Comparison of ENCODE assay signal across 10 mouse cellular contexts in genomic region chrY:808991-809661, GRCm38 (mm10). TPM values are rescaled to one million over a fixed set of nuclear protein-coding genes. Genes with fewer than 3 reads are reported as not detected.
DNase-seq lines count a peak whose midpoint lies in the region; ATAC-seq and TF ChIP-seq lines count a peak whose summit lies in the region.
"Had no signal": no experiment of that assay in that cellular context is flagged by ENCODE, and none has a peak within 500 bp of the region (broad histone marks: within the 10 kb centered on the region; RNA-seq: fewer than 3 reads in every experiment).

No protein-coding gene starts in this region.

- ATAC-seq in forebrain, embryonic 11.5 days (replicated peaks; ENCODE audit: low FRiP score): peak; percentile 98
- ATAC-seq in intestine, embryonic 15.5 days: peak; percentile 85
- no peak for ATAC-seq in granulocyte monocyte progenitor cell, adult 5-6 weeks (replicated peaks; ENCODE audit: poor library complexity, severe bottlenecking)
- ATAC-seq: Patski had no signal

- no peaks in the 10 kb centered on the region for H3K36me3 ChIP-seq in forebrain, embryonic 11.5 days (ENCODE audit: control insufficient read depth, insufficient read depth, low read length)
- no peaks in the 10 kb centered on the region for H3K36me3 ChIP-seq in intestine, embryonic 15.5 days

- H3K4me3 ChIP-seq in lung, adult 2 months (replicated peaks; ENCODE audit: extremely low read depth, low read depth, low read length): peak overlapping the region; percentile 48
- no peak overlapping the region for H3K4me3 ChIP-seq in forebrain, embryonic 11.5 days (ENCODE audit: low read depth, low read length)
- H3K4me3 ChIP-seq in intestine, embryonic 15.5 days (replicated peaks): peak overlapping the region; percentile 12; the same call in 1 of the 2 replicates

- H3K4me1 ChIP-seq in lung, adult 2 months (ENCODE audit: control insufficient read depth, insufficient read depth, low read length): no peaks in the 10 kb centered on the region; the same call in 1 of the 2 replicates
- no peaks in the 10 kb centered on the region for H3K4me1 ChIP-seq in forebrain, embryonic 11.5 days (replicated peaks; ENCODE audit: control insufficient read depth, insufficient read depth, low read length)
- no peaks in the 10 kb centered on the region for H3K4me1 ChIP-seq in intestine, embryonic 15.5 days (replicated peaks)

- DNase-seq in lung, adult 2 months: peak; percentile 2
- no peak for DNase-seq in lung, postnatal 36 days
- peak; percentile 73 for DNase-seq in forebrain, embryonic 11.5 days (ENCODE audit: low spot score)
- peak; percentile 82 for DNase-seq in mesoderm, embryonic 11.5 days (ENCODE audit: low read depth, low spot score)
- peak; percentile 16 for DNase-seq in yolk sac, embryonic 10.5 days (ENCODE audit: low spot score)
- no peak for DNase-seq in cerebellum, postnatal 36 days

- H3K27ac ChIP-seq in forebrain, embryonic 11.5 days (ENCODE audit: low read depth, low read length): no peak overlapping the region
- no peak overlapping the region for H3K27ac ChIP-seq in intestine, embryonic 15.5 days

- TF ChIP-seq POLR2A in lung, adult 2 months (IDR thresholded peaks at IDR 0.05; ENCODE audit: borderline replicate concordance, extremely low read depth, low read depth, low read length): no peak

- H3K4me2 ChIP-seq in forebrain, embryonic 11.5 days (ENCODE audit: low read depth, low read length, severe bottlenecking): peak overlapping the region; percentile 29; the same call in 1 of the 2 replicates
- H3K4me2 ChIP-seq in intestine, embryonic 15.5 days (replicated peaks): peak overlapping the region; percentile 39

- no CpG with 5 or more reads among the region's 15 CpGs for WGBS in lung, adult 2 months
- WGBS in forebrain, embryonic 11.5 days: 2% methylated on average over 12 of the region's 15 CpGs
- WGBS in intestine, embryonic 15.5 days: 0% methylated on average over 10 of the region's 15 CpGs

- H3K27me3 ChIP-seq in forebrain, embryonic 11.5 days (ENCODE audit: control insufficient read depth, insufficient read depth, low read length): no peaks in the 10 kb centered on the region
- H3K27me3 ChIP-seq in intestine, embryonic 15.5 days (replicated peaks): no peaks in the 10 kb centered on the region
- H3K27me3 ChIP-seq: Patski had no signal

- H3K9ac ChIP-seq in forebrain, embryonic 11.5 days (ENCODE audit: low read length): no peak overlapping the region
- no peak overlapping the region for H3K9ac ChIP-seq in intestine, embryonic 15.5 days

- no peak for TF ChIP-seq CTCF in lung, adult 2 months (IDR thresholded peaks at IDR 0.05; ENCODE audit: insufficient read depth, low read length)

- no peaks in the 10 kb centered on the region for H3K9me3 ChIP-seq in forebrain, embryonic 11.5 days (ENCODE audit: control insufficient read depth, low read length)
- no peaks in the 10 kb centered on the region for H3K9me3 ChIP-seq in intestine, embryonic 15.5 days

RNA-seq across cellular contexts. Expression of gene Uba1y, which starts 9.3 kb away (rescaled TPM):
- polyA plus RNA-seq in lung, adult 2 months (2012; rRNA removed): not detected in 2 replicates
- polyA plus RNA-seq in forebrain, embryonic 11.5 days (2014; fragmentation: Nextera tagmentation; extraction: Ambion mirVana): not detected in 2 replicates
- not detected in 2 replicates for polyA plus RNA-seq in intestine, embryonic 15.5 days (2015; fragmentation: Nextera tagmentation; extraction: Ambion mirVana)
- total RNA-seq in granulocyte monocyte progenitor cell, adult 5-6 weeks (2014; fragmentation: Nextera tagmentation): not detected in 2 replicates
- total RNA-seq in granulocyte monocyte progenitor cell, adult 5-6 weeks (2017): not detected in 2 replicates
- total RNA-seq: heart, postnatal 10 days had no signal
- polyA plus RNA-seq: Patski had no signal

RNA-seq across cellular contexts. Expression of gene Zfy1, which starts 11.9 kb away (rescaled TPM):
- polyA plus RNA-seq in lung, adult 2 months (2012; rRNA removed): not detected in 2 replicates
- polyA plus RNA-seq in forebrain, embryonic 11.5 days (2014; fragmentation: Nextera tagmentation; extraction: Ambion mirVana): not detected in 2 replicates
- not detected in 2 replicates for polyA plus RNA-seq in intestine, embryonic 15.5 days (2015; fragmentation: Nextera tagmentation; extraction: Ambion mirVana)
- total RNA-seq in granulocyte monocyte progenitor cell, adult 5-6 weeks (2014; fragmentation: Nextera tagmentation): not detected in 2 replicates
- total RNA-seq in granulocyte monocyte progenitor cell, adult 5-6 weeks (2017): not detected in 2 replicates
- total RNA-seq: heart, postnatal 10 days had no signal
- polyA plus RNA-seq: Patski had no signal

Comparison
In these comparisons a context has a peak if more than half of its experiments do, and no peak if none do; other contexts are left out.
1. DNase-seq: peak in lung, adult 2 months (single experiment), forebrain, embryonic 11.5 days (single experiment), mesoderm, embryonic 11.5 days (single experiment) and yolk sac, embryonic 10.5 days (single experiment); none in lung, postnatal 36 days (single experiment) and cerebellum, postnatal 36 days (0 of 2).